Mouse (Mus musculus) heart, embryonic 11.5 days (tissue): Measurements from ENCODE around the gene Nolc1. TPM values are rescaled to one million over a fixed set of nuclear protein-coding genes. Genes with fewer than 3 reads are reported as not detected.

ENCODE experiments used
- ATAC-seq: fragments of 200-750 bp; cut with Nextera tagmentation; replicated peaks from 2 replicates; pipeline ENCODE4 v1.8.0; 2017; ENCODE audit warnings: moderate library complexity; ENCODE audit not compliant: insufficient number of reproducible peaks, low FRiP score, low TSS enrichment
- H3K27ac ChIP-seq: fragments of 300-500 bp; sonication (generic); 2 replicates; pipeline ENCODE4 v1.5.1; 2014; ENCODE audit warnings: mild to moderate bottlenecking, low read depth, low read length
- H3K27me3 ChIP-seq: fragments of 300-500 bp; sonication (generic); 2 replicates; pipeline ENCODE4 v1.6.1; 2014; ENCODE audit warnings: mild to moderate bottlenecking, low read length, mixed read lengths; ENCODE audit not compliant: control insufficient read depth, insufficient read depth
- H3K36me3 ChIP-seq: fragments of 300-500 bp; sonication (generic); 2 replicates; pipeline ENCODE4 v1.6.1; 2014; ENCODE audit warnings: mild to moderate bottlenecking, low read length, moderate library complexity, mixed read lengths; ENCODE audit not compliant: control insufficient read depth, insufficient read depth
- H3K4me1 ChIP-seq: fragments of 300-500 bp; sonication (generic); 2 replicates; pipeline ENCODE4 v1.6.1; 2014; ENCODE audit warnings: low read length; ENCODE audit not compliant: control insufficient read depth, insufficient read depth
- H3K4me2 ChIP-seq: fragments of 300-500 bp; sonication (generic); 2 replicates; pipeline ENCODE4 v1.6.1; 2014; ENCODE audit warnings: mild to moderate bottlenecking, moderate library complexity
- H3K4me3 ChIP-seq: fragments of 300-500 bp; sonication (generic); 2 replicates; pipeline ENCODE4 v1.5.1; 2014; ENCODE audit warnings: low read depth, low read length
- H3K9ac ChIP-seq: fragments of 300-500 bp; sonication (generic); 2 replicates; pipeline ENCODE4 v1.6.1; 2014; ENCODE audit warnings: mild to moderate bottlenecking, low read depth, low read length, moderate library complexity
- H3K9me3 ChIP-seq: fragments of 300-500 bp; sonication (generic); replicated peaks from 2 replicates; pipeline ENCODE4 v1.6.1; 2016; ENCODE audit warnings: low read length; ENCODE audit not compliant: control insufficient read depth
- WGBS: fragments of 180-500 bp; shearing (Covaris S2); extraction: QIAGEN DNeasy Blood & Tissue Kit; methylation state at CpG from one replicate; pipeline ENCODE4 v1.1.7; 2014; ENCODE audit not compliant: insufficient replicate concordance; 5-methylcytosine and 5-hydroxymethylcytosine counted together
- polyA plus RNA-seq: library from polyadenylated mRNA; unstranded; fragments of >200 nt; fragmentation: Nextera tagmentation; extraction: Ambion mirVana; gene quantifications from 2 replicates; pipeline ENCODE4 v1.2.1, GENCODE M21; 2014

Gene Nolc1
- polyA plus RNA-seq, 1 experiment from 2014 or later, result 65.4 TPM

GRCm38 (mm10) chr19:46033911-46034310 is 41.8 kb upstream of the Nolc1 start:
- Histone ChIP-seq H3K4me1 (peaks cover 19% of the 10 kb centered on the region), H3K4me2 (no peak overlapping the region), H3K4me3 (no peak overlapping the region), H3K27me3 (no peaks in the 10 kb centered on the region), H3K27ac (no peak overlapping the region), H3K36me3 (peaks cover 47% of the 10 kb centered on the region), H3K9ac (no peak overlapping the region), H3K9me3 (no peaks in the 10 kb centered on the region)
- 96% methylated on average over 11 of the region's 11 CpGs for WGBS
- no peak for ATAC-seq

DNA sequence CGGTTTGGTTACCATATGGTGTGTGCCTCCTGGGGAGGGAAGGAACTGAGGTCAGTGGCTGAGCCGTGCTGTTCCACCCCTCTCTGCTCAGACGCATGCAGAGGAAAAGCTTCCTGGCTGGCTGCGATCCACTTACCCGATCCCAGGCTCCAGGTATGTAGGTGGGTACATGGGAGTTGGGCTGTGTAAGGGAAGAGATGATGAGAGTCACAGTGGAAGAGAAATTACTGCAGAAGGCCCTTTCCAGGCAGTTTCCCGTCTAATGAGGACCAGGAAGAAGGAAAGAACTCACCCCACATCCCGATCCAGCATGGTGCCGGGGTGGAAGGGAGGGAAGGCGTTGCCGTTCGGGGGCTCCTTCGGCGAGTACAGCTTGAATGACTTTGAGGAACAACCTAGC is 39.7 kb upstream of the Nolc1 start:
- no peak overlapping the region for H3K9ac ChIP-seq
- H3K27me3 ChIP-seq, result no peaks in the 10 kb centered on the region
- ATAC-seq, result no peak
- H3K9me3 ChIP-seq, result no peaks in the 10 kb centered on the region
- peaks cover 44% of the 10 kb centered on the region for H3K36me3 ChIP-seq
- H3K27ac ChIP-seq, result no peak overlapping the region
- H3K4me1 ChIP-seq, result peaks cover 32% of the 10 kb centered on the region
- WGBS, result 87% methylated on average over 13 of the region's 13 CpGs
- no peak overlapping the region for H3K4me2 ChIP-seq
- H3K4me3 ChIP-seq, result no peak overlapping the region

- Histone ChIP-seq H3K27me3 (no peaks in the 10 kb centered on the region), H3K27ac (0 out of 2 replicates have a peak overlapping the region, but pooled peaks have one; percentile 96), H3K4me2 (peak overlapping the region; percentile 84), H3K4me1 (peaks cover 39% of the 10 kb centered on the region), H3K36me3 (peaks cover 42% of the 10 kb centered on the region), H3K9ac (peak overlapping the region; percentile 89), H3K9me3 (no peaks in the 10 kb centered on the region), H3K4me3 (peak overlapping the region; percentile 79)
- no peak for ATAC-seq
- WGBS, result 65% methylated on average over 13 of the region's 13 CpGs
These were observed 39.0 kb upstream of the Nolc1 start for GRCm38 (mm10) chr19:46036477-46037242.

- H3K4me1 ChIP-seq, result peaks cover 46% of the 10 kb centered on the region
- peak overlapping the region; percentile 96 for H3K27ac ChIP-seq
- H3K9me3 ChIP-seq, result no peaks in the 10 kb centered on the region
- H3K36me3 ChIP-seq, result peaks cover 37% of the 10 kb centered on the region
- H3K4me3 ChIP-seq, result peak overlapping the region; percentile 79
- peak; percentile 33; the same call in 1 of the 2 replicates for ATAC-seq
- peak overlapping the region; percentile 89 for H3K9ac ChIP-seq
- 14% methylated on average over 6 of the region's 6 CpGs for WGBS
- peak overlapping the region; percentile 84 for H3K4me2 ChIP-seq
- H3K27me3 ChIP-seq, result no peaks in the 10 kb centered on the region
These were observed 38.3 kb upstream of the Nolc1 start for GRCm38 (mm10) chr19:46037243-46037924.

DNA sequence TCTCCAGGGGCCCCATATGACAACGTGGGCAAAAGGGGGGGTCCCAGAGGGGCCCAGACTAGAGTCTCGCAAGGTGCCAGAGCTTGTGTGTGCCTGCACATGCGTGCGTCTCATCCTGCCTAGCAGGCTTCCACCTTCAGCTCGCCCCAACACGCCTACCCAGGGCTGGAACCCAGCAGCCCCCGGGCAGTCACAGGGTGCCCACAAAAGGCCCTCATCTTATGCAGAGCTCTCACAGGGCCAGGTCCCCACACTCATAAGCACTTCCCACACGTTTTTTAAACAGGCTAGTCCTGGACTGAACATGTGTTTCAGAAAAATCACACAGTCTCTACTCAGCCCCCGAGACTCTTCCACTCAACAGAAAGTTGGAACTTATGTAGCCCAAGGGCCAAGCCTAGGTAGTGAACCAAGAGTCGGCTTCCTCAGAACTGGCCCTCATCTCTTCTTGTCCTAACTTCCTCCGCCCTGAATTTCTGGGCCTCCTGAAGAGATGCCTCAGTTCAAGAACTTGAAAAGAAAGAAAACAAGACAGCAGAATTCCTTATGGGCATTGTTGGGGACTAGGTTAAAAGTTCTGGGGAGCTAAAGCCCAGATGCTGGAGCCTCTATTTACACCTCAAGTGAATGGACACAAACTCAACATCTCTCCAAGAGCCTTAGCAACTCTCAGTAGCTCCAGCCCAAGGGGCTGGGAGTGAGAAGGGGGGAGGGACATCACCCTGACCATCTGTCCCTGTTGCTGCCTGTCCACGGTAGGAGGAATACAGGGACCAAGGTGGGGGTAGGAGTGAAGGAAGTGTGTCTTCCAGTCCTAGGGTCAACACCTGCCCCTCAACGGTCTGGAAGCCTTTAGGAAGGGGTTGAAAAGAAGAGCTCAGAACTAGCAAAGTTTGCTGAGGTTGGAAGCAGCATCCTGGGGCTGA is 37.5 kb upstream of the Nolc1 start:
- peak overlapping the region; percentile 89 for H3K9ac ChIP-seq
- 24% methylated on average over 13 of the region's 13 CpGs for WGBS
- H3K9me3 ChIP-seq, result no peaks in the 10 kb centered on the region
- peak overlapping the region; percentile 96 for H3K27ac ChIP-seq
- no peak for ATAC-seq
- peak overlapping the region; percentile 84 for H3K4me2 ChIP-seq
- H3K36me3 ChIP-seq, result peaks cover 30% of the 10 kb centered on the region
- H3K27me3 ChIP-seq, result no peaks in the 10 kb centered on the region
- peaks cover 54% of the 10 kb centered on the region for H3K4me1 ChIP-seq
- peak overlapping the region; percentile 79 for H3K4me3 ChIP-seq

- H3K27ac ChIP-seq, result peak overlapping the region; percentile 96
- no peaks in the 10 kb centered on the region for H3K27me3 ChIP-seq
- H3K4me3 ChIP-seq, result peak overlapping the region; percentile 79
- WGBS, result 3% methylated on average over 12 of the region's 17 CpGs
- peaks cover 61% of the 10 kb centered on the region for H3K4me1 ChIP-seq
- H3K9ac ChIP-seq, result peak overlapping the region; percentile 89
- ATAC-seq, result no peak
- H3K4me2 ChIP-seq, result peak overlapping the region; percentile 84
- peaks cover 23% of the 10 kb centered on the region for H3K36me3 ChIP-seq
- H3K9me3 ChIP-seq, result no peaks in the 10 kb centered on the region
These were observed 36.8 kb upstream of the Nolc1 start for GRCm38 (mm10) chr19:46038851-46039260.

DNA sequence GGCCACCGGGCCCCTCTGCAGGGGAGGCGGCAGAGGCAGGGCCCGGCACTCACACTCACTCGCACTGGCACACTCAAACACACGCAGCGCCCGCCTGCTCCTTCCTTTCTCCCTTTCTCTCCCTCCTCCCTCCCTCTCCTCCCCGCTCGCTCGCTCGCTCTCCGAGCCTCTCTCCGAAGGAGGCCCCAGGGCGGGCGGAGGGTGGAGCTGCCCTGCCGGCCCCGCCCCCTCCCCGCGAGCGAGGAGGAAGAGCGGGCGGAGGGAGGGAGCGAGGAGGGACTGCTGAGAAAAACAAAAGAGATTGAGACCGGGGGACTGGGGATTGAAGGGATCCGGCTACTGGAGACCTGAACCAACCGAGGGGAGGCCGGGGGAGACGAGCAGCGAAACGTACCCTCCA is 36.2 kb upstream of the Nolc1 start:
- 2% methylated on average over 18 of the region's 30 CpGs for WGBS
- H3K27ac ChIP-seq, result peak overlapping the region; percentile 96
- peak; percentile 71 for ATAC-seq

More for the DNA sequence above, 36.2 kb upstream of the Nolc1 start:
- peak overlapping the region; percentile 89 for H3K9ac ChIP-seq
- peak overlapping the region; percentile 84 for H3K4me2 ChIP-seq
- H3K4me3 ChIP-seq, result peak overlapping the region; percentile 79
- H3K4me1 ChIP-seq, result peaks cover 64% of the 10 kb centered on the region
- H3K27me3 ChIP-seq, result no peaks in the 10 kb centered on the region
- H3K9me3 ChIP-seq, result no peaks in the 10 kb centered on the region
- peaks cover 17% of the 10 kb centered on the region for H3K36me3 ChIP-seq
